Mouse (Mus musculus) CH12.LX (cell line): ENCODE data around the gene Arl2. TPM values are rescaled to one million over a fixed set of nuclear protein-coding genes. Genes with fewer than 3 reads are reported as not detected.

Experiments
- DNase-seq: peaks from one replicate; pipeline ENCODE4 v3.0.0-alpha.2; 2013; ENCODE audit errors: extremely low read depth
- H3K27ac ChIP-seq: 2 replicates; pipeline ENCODE4 v1.5.1; 2012; ENCODE audit warnings: low read depth, mild to moderate bottlenecking, control low read depth, moderate library complexity; ENCODE audit not compliant: insufficient read depth
- H3K27me3 ChIP-seq: replicated peaks from 2 replicates; pipeline ENCODE3; 2012; ENCODE audit warnings: inconsistent platforms
- H3K36me3 ChIP-seq, 2 experiments: replicated peaks in 1 of 2; 2 replicates each; pipeline versions ENCODE3 to v1.6.1; 2012; ENCODE audit warnings: inconsistent platforms in 1 of 2, low read length in 1 of 2, mild to moderate bottlenecking in 1 of 2, mixed read lengths in 1 of 2, moderate library complexity in 1 of 2; ENCODE audit not compliant: control insufficient read depth in 1 of 2, insufficient read depth in 1 of 2
- H3K4me1 ChIP-seq, 2 experiments: 2 replicates each; pipeline ENCODE4 v1.6.1; 2012; ENCODE audit warnings: inconsistent platforms in 1 of 2, moderate library complexity in 1 of 2; ENCODE audit not compliant: insufficient read depth in 2 of 2, control insufficient read depth in 1 of 2
- H3K4me2 ChIP-seq: 2 replicates; pipeline ENCODE4 v1.6.1; 2012; ENCODE audit warnings: low read depth, mild to moderate bottlenecking, control low read depth; ENCODE audit not compliant: poor library complexity, insufficient read depth, severe bottlenecking
- H3K4me3 ChIP-seq, 3 experiments: fragments of 150-350 bp in 1 of 3; sonication (generic) in 1 of 3; replicated peaks in 1 of 3; 2 replicates each; pipeline versions ENCODE3 to v1.5.1; 2011 to 2012; ENCODE audit warnings: low read depth in 2 of 3, low read length in 2 of 3, mild to moderate bottlenecking in 2 of 3, moderate library complexity in 2 of 3, control low read depth in 1 of 3, improper control_type of control experiment in 1 of 3, inconsistent platforms in 1 of 3, mixed read lengths in 1 of 3; ENCODE audit not compliant: poor library complexity in 1 of 3
- H3K79me2 ChIP-seq: replicated peaks from 2 replicates; pipeline ENCODE4 v1.6.1; 2012; ENCODE audit warnings: mild to moderate bottlenecking, moderate library complexity; ENCODE audit not compliant: control insufficient read depth, poor library complexity, insufficient read depth, severe bottlenecking; ENCODE audit errors: extremely low read depth
- H3K9ac ChIP-seq: 2 replicates; pipeline ENCODE4 v1.6.1; 2012; ENCODE audit warnings: low read depth, mild to moderate bottlenecking, control low read depth, moderate library complexity; ENCODE audit not compliant: insufficient read depth
- H3K9me3 ChIP-seq: replicated peaks from 2 replicates; pipeline ENCODE3; 2012; ENCODE audit warnings: low read length, inconsistent platforms, mixed read lengths
- BHLHE40 ChIP-seq: IDR thresholded peaks from 2 replicates; pipeline ENCODE4 v1.6.1; 2011; ENCODE audit warnings: mild to moderate bottlenecking, low read depth, low read length, improper control_type of control experiment
- CHD1 ChIP-seq: IDR thresholded peaks from 2 replicates; pipeline ENCODE4 v1.6.1; 2012; ENCODE audit warnings: low read depth, low read length, improper control_type of control experiment, inconsistent platforms
- E2F4 ChIP-seq: IDR thresholded peaks from 2 replicates; pipeline ENCODE4 v1.6.1; 2011; ENCODE audit warnings: low read depth, low read length, improper control_type of control experiment; ENCODE audit not compliant: insufficient replicate concordance
- EP300 ChIP-seq: IDR thresholded peaks from 2 replicates; pipeline ENCODE4 v1.6.1; 2011; ENCODE audit warnings: low read length, improper control_type of control experiment
- GABPA ChIP-seq: IDR thresholded peaks from 2 replicates; pipeline ENCODE4 v1.6.1; 2012; ENCODE audit warnings: low read depth, low read length, improper control_type of control experiment, inconsistent platforms; ENCODE audit not compliant: insufficient replicate concordance
- IRF4 ChIP-seq: IDR thresholded peaks from 2 replicates; pipeline ENCODE4 v1.6.1; 2014; ENCODE audit warnings: low read depth, mild to moderate bottlenecking, inconsistent platforms, low read length, improper control_type of control experiment
- JUN ChIP-seq: IDR thresholded peaks from 2 replicates; pipeline ENCODE4 v1.6.1; 2011; ENCODE audit warnings: low read depth, mild to moderate bottlenecking, low read length, improper control_type of control experiment, moderate library complexity; ENCODE audit not compliant: insufficient read depth
- KAT2A ChIP-seq: IDR thresholded peaks from 2 replicates; pipeline ENCODE4 v1.6.1; 2012; ENCODE audit warnings: low read length, improper control_type of control experiment, inconsistent platforms; ENCODE audit not compliant: insufficient replicate concordance
- MXI1 ChIP-seq: IDR thresholded peaks from 2 replicates; pipeline ENCODE4 v1.6.1; 2011; ENCODE audit warnings: mild to moderate bottlenecking, low read depth, low read length, improper control_type of control experiment
- MYC ChIP-seq: IDR thresholded peaks from 2 replicates; pipeline ENCODE4 v1.6.1; 2011; ENCODE audit warnings: low read depth, mild to moderate bottlenecking, improper control_type of control experiment, low read length
- POLR2A ChIP-seq: IDR thresholded peaks from 2 replicates; pipeline ENCODE4 v1.6.1; 2011; ENCODE audit warnings: low read depth, mild to moderate bottlenecking, improper control_type of control experiment, low read length
- SIN3A ChIP-seq: IDR thresholded peaks from 2 replicates; pipeline ENCODE4 v1.6.1; 2012; ENCODE audit warnings: low read length, improper control_type of control experiment, inconsistent platforms
- TBP ChIP-seq: conservative IDR thresholded peaks from 2 replicates; pipeline ENCODE4 v1.6.1; 2011; ENCODE audit warnings: low read depth, low read length, improper control_type of control experiment
- ZMIZ1 ChIP-seq: IDR thresholded peaks from 2 replicates; pipeline ENCODE4 v1.6.1; 2012; ENCODE audit warnings: low read depth, mild to moderate bottlenecking, inconsistent platforms, low read length, improper control_type of control experiment
- dilution Hi-C: fragments of 300-500 bp; cut with MboI; formaldehyde crosslinking; loops from 2 replicates; pipeline ENCODE4 v1.14.3; 2020; ENCODE audit warnings: low sequenced_read_pairs; ENCODE audit not compliant: extremely low pct_unique_long_range_greater_than_20kb, extremely low pct_ligation_motif_present
- in situ Hi-C: fragments of 300-500 bp; cut with MboI; formaldehyde crosslinking; loops from 3 replicates; pipeline ENCODE4 v1.14.3; 2019; ENCODE audit warnings: low sequenced_read_pairs, low pct_ligation_motif_present, low pct_unique_long_range_greater_than_20kb, mixed read lengths
- polyA plus RNA-seq: library from polyadenylated mRNA; unstranded; fragments of >175 nt; gene quantifications from 2 replicates; pipeline ENCODE4 v1.2.1, GENCODE M21; 2012; ENCODE audit warnings: low read depth; ENCODE audit not compliant: insufficient read length
- total RNA-seq, 2 experiments: library from RNA; depleted of rRNA; stranded (reverse); fragments of 300-350 nt in 1 of 2; fragments of >200 nt in 1 of 2; gene quantifications; 2 replicates each; pipeline ENCODE4 v1.2.3; 2012 to 2014

Arl2 gene
- total and polyA plus RNA-seq, 3 experiments: 27.9 to 48.4 (median 36.9) TPM

DNA sequence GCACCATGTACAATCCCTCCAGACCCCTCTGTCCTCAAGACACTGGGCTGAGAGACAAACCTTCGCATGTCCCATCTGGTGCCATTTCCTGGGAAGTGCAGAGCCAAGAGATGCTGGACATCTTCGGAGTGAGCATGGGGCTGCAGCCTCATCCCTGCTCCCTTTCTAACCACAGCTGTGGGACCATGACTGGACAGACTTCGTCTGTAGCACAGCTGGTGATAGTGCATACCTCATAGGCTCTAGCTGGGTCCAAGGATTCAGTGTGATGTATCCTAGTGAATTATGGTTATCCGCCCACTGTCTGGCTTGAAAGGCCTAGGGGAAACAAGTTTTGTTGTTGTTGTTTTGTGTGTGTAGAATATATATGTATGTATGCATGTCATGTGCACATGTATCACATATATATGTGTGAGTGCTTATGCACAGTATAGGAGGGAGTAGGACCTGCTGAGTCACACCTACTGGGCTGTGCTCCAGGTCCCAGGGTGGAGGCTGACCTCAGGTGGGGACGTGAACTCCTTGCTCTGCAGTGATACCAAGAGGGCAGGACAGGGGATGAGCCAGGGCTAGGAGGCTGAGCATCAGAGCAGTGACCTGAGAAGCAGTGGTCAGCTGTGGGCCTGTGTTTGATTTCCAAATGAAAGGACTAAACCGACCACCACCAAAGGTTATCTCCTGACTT lies 39.0 kb downstream of the Arl2 start:
- H3K4me1 ChIP-seq: peaks cover 0 to 7% of the 10 kb centered on the region in 2 experiments; a peak in 2 of 4 replicates
- H3K9me3 ChIP-seq: no peaks in the 10 kb centered on the region
- peaks cover 12 to 49% of the 10 kb centered on the region in 2 experiments for H3K36me3 ChIP-seq
- no peak for DNase-seq
- H3K27ac ChIP-seq: no peak overlapping the region
- no peaks in the 10 kb centered on the region for H3K79me2 ChIP-seq
- TF ChIP-seq JUN (no peak), E2F4 (no peak), SIN3A (no peak), MXI1 (no peak), EP300 (no peak), IRF4 (no peak), GABPA (no peak), MYC (no peak), BHLHE40 (no peak), TBP (no peak), POLR2A (no peak), KAT2A (no peak)
- no peaks in the 10 kb centered on the region for H3K27me3 ChIP-seq
- H3K9ac ChIP-seq: no peak overlapping the region
- H3K4me2 ChIP-seq: no peak overlapping the region
- dilution Hi-C loops (no loop called here), in situ Hi-C loops (no loop called here)
- no peak overlapping the region for H3K4me3 ChIP-seq

GRCm38 (mm10) chr19:6101186-6101585 lies 40.2 kb downstream of the Arl2 start:
- H3K9me3 ChIP-seq: no peaks in the 10 kb centered on the region
- peaks cover 0 to 7% of the 10 kb centered on the region in 2 experiments; a peak in 2 of 4 replicates for H3K4me1 ChIP-seq
- H3K4me2 ChIP-seq: no peak overlapping the region
- TF ChIP-seq CHD1 (no peak), E2F4 (no peak), ZMIZ1 (0 out of 2 replicates have a peak, but pooled peaks have one; percentile 20)
- H3K27ac ChIP-seq: no peak overlapping the region
- H3K79me2 ChIP-seq: no peaks in the 10 kb centered on the region
- dilution Hi-C loops (no loop called here), in situ Hi-C loops (no loop called here)
- H3K4me3 ChIP-seq: no peak overlapping the region
- no peak overlapping the region for H3K9ac ChIP-seq
- H3K36me3 ChIP-seq: peaks cover 12 to 50% of the 10 kb centered on the region in 2 experiments
- no peaks in the 10 kb centered on the region for H3K27me3 ChIP-seq
- DNase-seq: no peak
